Mouse (Mus musculus): ENCODE data around the gene Clstn1. TPM values are rescaled to one million over a fixed set of nuclear protein-coding genes. Genes with fewer than 3 reads are reported as not detected.
A peak's percentile ranks its signal among the peaks of the same experiment; 100 is the strongest.

Gene Clstn1
- total RNA-seq, 2 experiments from 2014 or later, result 78.9 to 80.6 TPM

- no peak for DNase-seq (ENCODE audit: low spot score in 2 of 2)
Measured at GRCm38 (mm10) chr4:149665016-149665691, 78.9 kb downstream of the Clstn1 start.

GRCm38 (mm10) chr4:149665692-149666090 is 79.4 kb downstream of the Clstn1 start:
- no peak for DNase-seq (ENCODE audit: low spot score in 2 of 2)

- DNase-seq (ENCODE audit: low spot score in 2 of 2), result no peak
Measured at GRCm38 (mm10) chr4:149671175-149671574, 84.9 kb downstream of the Clstn1 start.

- DNase-seq (ENCODE audit: low spot score in 2 of 2), result no peak
Measured at GRCm38 (mm10) chr4:149672747-149673146, 86.5 kb downstream of the Clstn1 start.

- DNase-seq (ENCODE audit: low spot score in 2 of 2), result no peak
Measured at GRCm38 (mm10) chr4:149674814-149675377, 88.6 kb downstream of the Clstn1 start.

- peak; percentile 78 to 83 for DNase-seq (ENCODE audit: low spot score in 2 of 2)
Measured at GRCm38 (mm10) chr4:149675378-149676261, 89.4 kb downstream of the Clstn1 start.

GRCm38 (mm10) chr4:149678006-149678405 is 91.7 kb downstream of the Clstn1 start:
- no peak for DNase-seq (ENCODE audit: low spot score in 2 of 2)

GRCm38 (mm10) chr4:149679056-149679770 is 92.9 kb downstream of the Clstn1 start:
- DNase-seq (ENCODE audit: low spot score in 2 of 2), result no peak

- no peak for DNase-seq (ENCODE audit: low spot score in 2 of 2)
Measured at GRCm38 (mm10) chr4:149683875-149684274, 97.6 kb downstream of the Clstn1 start.

- no peak for DNase-seq (ENCODE audit: low spot score in 2 of 2)
Measured at GRCm38 (mm10) chr4:149684841-149685623, 98.8 kb downstream of the Clstn1 start.

- no peak for DNase-seq (ENCODE audit: low spot score in 2 of 2)
Measured at GRCm38 (mm10) chr4:149688861-149689260, 102.6 kb downstream of the Clstn1 start.

GRCm38 (mm10) chr4:149689822-149690700 is 103.8 kb downstream of the Clstn1 start:
- DNase-seq (ENCODE audit: low spot score in 2 of 2), result no peak

- DNase-seq (ENCODE audit: low spot score in 2 of 2), result no peak
Measured at GRCm38 (mm10) chr4:149690828-149691280, 104.6 kb downstream of the Clstn1 start.

- no peak for DNase-seq (ENCODE audit: low spot score in 2 of 2)
Measured at GRCm38 (mm10) chr4:149691368-149691767, 105.1 kb downstream of the Clstn1 start.

- DNase-seq (ENCODE audit: low spot score in 2 of 2), result no peak
Measured at GRCm38 (mm10) chr4:149696189-149696971, 110.1 kb downstream of the Clstn1 start.

GRCm38 (mm10) chr4:149697506-149698196 is 111.4 kb downstream of the Clstn1 start:
- no peak for DNase-seq (ENCODE audit: low spot score in 2 of 2)

GRCm38 (mm10) chr4:149698197-149698821 is 112.0 kb downstream of the Clstn1 start:
- peak in 1 of 2 experiments; percentile 53 for DNase-seq (ENCODE audit: low spot score in 2 of 2)

Measured in gastrocnemius, postnatal 4 days (tissue).